Mouse (Mus musculus) ovary, postnatal 36 days (tissue): ENCODE data around the gene Ctnnal1.

Experiments
- DNase-seq: peaks from one replicate; pipeline ENCODE4 v3.0.0; 2022; ENCODE audit warnings: low spot score, mixed read lengths

Ctnnal1 gene

DNA sequence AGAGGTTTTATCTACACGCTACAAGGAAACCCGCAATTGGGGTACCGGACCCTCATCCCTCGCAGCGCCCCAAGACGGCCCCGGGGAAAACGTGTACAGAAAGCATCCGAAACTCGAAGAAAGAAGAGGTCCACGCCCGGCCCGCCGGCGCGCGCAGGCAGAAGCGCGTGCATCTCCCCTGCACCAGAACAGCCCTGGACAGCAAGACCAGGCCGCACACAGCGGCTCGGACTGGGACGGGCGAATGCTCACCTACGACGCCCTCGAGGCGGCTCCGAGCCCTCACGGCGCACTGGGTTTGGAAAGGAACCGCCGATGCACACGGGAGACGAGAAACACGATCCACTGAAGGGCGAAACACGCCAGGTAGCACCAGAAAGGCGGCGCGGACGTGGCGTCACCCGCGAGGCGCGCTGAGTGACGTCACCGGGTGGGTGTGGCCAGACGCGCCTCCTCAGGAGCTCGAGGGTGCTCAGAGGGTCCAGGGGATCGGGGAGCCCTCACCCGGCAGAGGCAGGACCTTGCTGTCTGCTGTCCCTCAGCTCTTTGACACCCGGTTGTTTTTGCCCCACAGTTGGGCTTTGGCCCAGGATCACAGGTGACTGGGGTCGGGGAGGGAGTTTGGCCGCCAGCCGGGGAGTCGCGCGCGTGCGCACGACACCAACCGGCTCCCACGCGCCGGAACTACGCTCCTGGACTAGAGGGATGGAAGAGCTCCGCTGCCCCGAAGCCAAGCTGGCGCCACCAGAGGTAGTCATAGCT is 62.9 kb downstream of the Ctnnal1 start, which contains the start of the genes Elp1 and Fam206a:
Elp1 (minus strand) TSS at position 425 of the 762 bp plus-strand sequence.
Fam206a (plus strand) TSS at position 439 of the 762 bp plus-strand sequence.
- peak; percentile 95 for DNase-seq

DNA sequence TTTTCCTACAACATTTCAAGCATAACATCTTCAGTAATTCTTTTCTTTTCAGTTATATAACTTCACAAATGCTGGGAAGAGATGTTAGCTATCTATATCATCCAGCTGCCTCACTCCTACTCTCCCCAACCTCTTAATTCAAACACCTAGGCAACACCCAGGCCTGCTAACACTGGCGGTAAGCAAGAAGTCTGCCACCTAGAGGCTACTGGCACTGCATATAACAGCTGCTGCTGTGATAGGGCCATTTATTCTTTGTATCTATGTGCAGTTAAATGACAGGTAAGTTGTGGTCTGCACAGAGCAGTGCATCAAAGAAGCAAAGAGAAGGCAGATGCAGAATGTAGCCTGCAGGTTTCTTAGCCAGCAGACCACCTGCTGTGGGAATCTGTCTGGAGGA is 73.6 kb downstream of the Ctnnal1 start:
- DNase-seq: no peak

DNA sequence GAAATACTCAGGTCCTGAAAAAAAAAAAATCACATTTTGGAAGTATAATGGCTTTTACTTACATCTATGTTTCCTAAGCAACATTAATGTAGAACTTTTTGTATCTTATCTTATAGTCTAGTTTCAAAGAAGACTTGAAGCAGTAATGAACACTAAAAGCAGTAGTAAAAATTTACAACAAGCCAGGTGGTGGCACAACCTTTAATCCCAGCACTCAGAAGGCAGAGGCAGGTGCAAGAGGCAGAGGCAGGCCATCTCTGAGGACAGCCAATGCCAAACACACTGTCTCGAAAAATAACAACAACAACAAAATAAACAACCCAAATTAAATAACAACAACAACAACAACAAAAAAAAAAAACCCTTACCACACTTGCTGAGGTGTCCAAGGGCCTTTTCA is 93.9 kb downstream of the Ctnnal1 start:
- no peak for DNase-seq

- no peak for DNase-seq
Observed at GRCm38 (mm10) chr4:56768913-56769312, 96.1 kb downstream of the Ctnnal1 start.

- DNase-seq: no peak
Observed at GRCm38 (mm10) chr4:56767861-56768284, 97.1 kb downstream of the Ctnnal1 start.
